ENCODE assay signal across 16 mouse cellular contexts in the genomic region with DNA sequence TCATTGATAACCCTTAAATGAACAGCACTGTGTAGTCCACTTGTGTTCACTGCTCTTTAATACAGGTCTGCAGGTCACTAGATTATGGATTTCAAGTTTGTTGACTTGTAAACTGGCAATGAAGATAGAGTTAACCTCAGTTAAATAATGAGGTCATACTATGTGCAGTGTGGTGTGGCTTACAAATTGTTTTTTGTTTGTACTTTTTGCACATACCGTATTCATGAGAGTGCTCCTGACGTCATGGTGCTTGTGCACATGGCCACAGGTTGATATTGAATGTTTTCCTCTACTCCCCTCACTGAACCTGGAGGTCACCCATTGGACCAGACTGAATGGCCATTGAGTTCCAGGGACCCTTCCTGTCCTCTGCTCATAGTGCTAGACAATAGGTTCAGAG.
"Had no signal": no experiment of that assay in that cellular context is flagged by ENCODE, and none has a peak within 500 bp of the region (broad histone marks: within the 10 kb centered on the region; RNA-seq: fewer than 3 reads in every experiment).

No protein-coding gene starts in this region.

- H3K27me3 ChIP-seq: lung, embryonic 15.5 days; megakaryocyte, embryonic 14.5 days; midbrain, embryonic 13.5 days; midbrain, embryonic 15.5 days; neural tube, embryonic 13.5 days; stomach, embryonic 15.5 days had no signal

- H3K9ac ChIP-seq: lung, embryonic 15.5 days; midbrain, embryonic 13.5 days; midbrain, embryonic 15.5 days; neural tube, embryonic 13.5 days; stomach, embryonic 15.5 days had no signal

- ATAC-seq: lung, postnatal 0 days; midbrain, embryonic 13.5 days; midbrain, embryonic 15.5 days had no signal

- DNase-seq: lung, adult 2 months; lung, postnatal 14 days; lung, postnatal 36 days; right cerebral cortex, postnatal 14 days; thymus, adult 18-20 months; thymus, postnatal 14 days; thymus, postnatal 36 days had no signal

- H3K4me2 ChIP-seq: lung, embryonic 15.5 days; midbrain, embryonic 11.5 days; midbrain, embryonic 13.5 days; midbrain, embryonic 15.5 days; neural tube, embryonic 13.5 days; stomach, embryonic 15.5 days had no signal

- H3K27ac ChIP-seq: lung, embryonic 15.5 days; macrophage; midbrain, embryonic 13.5 days; midbrain, embryonic 15.5 days; neural tube, embryonic 13.5 days; stomach, embryonic 15.5 days had no signal

- H3K9me3 ChIP-seq: lung, embryonic 15.5 days; megakaryocyte, embryonic 14.5 days; midbrain, embryonic 13.5 days; midbrain, embryonic 15.5 days; neural tube, embryonic 13.5 days; stomach, embryonic 15.5 days had no signal

- H3K4me3 ChIP-seq: lung, embryonic 15.5 days; megakaryocyte, embryonic 14.5 days; midbrain, embryonic 13.5 days; midbrain, embryonic 15.5 days; neural tube, embryonic 13.5 days; stomach, embryonic 15.5 days had no signal
